Mouse (Mus musculus) cerebellum, postnatal 10 days (tissue): ENCODE measurements around the gene 1600002K03Rik.

Experiments
- DNase-seq, 2 experiments: peaks; one replicate each; pipeline ENCODE4 v3.0.0; 2021; ENCODE audit warnings: mixed read lengths in 2 of 2

The 1600002K03Rik gene

DNA sequence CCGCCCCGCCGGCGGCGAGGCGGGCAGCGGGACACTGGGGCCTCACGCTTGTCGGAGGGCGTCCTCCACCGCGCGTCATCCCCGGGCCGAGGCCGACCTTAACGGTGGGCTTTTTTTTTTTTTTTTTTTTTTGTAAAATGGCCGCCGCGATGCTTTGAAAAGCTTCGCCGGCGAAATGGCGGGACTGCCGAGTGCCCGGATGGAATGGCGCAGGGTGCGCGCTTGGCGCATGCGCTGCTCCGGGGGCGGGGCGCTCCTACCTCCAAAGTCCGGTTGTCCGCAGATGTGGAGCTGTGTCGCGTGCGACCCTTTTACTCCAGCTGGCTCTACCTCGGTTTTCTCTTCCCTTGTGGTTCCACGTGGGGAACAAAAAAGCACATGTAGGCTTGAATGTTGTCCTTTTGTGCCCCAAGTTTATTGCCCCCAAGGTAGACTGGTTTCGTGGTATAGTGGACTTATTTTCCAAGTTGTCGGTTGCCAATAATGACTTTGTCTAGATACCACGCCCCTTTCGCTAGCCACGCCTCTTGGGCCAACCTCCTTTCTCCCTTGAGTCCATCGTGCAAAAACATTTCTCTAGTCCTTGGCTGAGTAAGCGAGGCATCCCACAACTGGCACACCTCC lies 4.6 kb upstream of the 1600002K03Rik start:
- DNase-seq: peak; percentile 97

DNA sequence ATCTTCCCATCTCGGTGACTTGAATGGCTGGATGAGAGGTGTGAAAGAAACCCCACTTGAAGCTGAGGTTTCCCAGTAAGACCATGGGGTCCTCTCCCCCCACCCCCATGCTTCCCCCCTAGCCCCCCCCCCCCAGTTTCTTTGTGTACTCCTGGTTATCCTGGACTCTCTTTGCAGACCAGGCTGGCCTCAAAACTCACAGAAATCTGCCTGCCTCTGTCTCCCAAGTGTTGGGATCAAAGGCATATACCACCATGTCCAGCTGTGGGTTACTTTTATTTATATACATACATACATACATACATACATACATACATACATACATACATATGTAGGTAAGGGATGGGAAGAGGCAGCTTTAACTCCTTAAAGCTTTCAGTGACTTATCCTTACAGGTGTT lies 3.7 kb upstream of the 1600002K03Rik start:
- DNase-seq: no peak

DNA sequence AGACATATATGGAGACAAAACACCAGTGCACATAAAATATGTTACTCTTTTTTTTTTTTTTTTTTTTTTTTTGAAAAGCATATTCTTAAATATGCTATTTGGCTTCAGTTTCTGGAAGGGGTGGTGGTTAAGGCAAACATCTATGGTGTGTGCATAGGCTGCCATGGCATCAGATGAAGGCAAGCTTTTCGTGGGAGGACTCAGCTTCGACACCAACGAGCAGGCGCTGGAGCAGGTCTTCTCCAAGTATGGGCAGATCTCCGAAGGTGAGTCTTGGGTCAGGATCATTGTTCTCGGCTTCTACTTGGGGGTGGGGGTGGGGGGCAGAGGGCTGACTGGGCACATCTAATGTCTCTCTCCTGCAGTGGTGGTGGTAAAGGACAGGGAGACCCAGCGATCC lies 3.1 kb upstream of the 1600002K03Rik start:
- no peak for DNase-seq

DNA sequence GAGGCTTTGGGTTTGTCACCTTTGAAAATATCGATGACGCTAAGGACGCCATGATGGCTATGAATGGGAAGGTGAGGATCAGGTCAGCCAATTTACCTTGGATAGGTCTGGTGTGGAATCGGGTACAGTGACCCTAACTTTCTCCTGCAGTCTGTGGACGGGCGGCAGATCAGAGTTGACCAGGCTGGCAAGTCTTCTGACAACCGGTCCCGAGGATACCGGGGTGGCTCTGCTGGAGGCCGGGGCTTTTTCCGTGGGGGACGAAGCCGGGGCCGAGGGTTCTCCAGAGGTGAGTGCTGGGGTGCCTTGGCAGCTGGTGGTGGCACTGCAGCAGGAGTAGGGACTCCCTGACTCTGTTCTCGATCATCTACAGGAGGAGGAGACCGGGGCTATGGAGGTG lies 2.7 kb upstream of the 1600002K03Rik start:
- DNase-seq: no peak

DNA sequence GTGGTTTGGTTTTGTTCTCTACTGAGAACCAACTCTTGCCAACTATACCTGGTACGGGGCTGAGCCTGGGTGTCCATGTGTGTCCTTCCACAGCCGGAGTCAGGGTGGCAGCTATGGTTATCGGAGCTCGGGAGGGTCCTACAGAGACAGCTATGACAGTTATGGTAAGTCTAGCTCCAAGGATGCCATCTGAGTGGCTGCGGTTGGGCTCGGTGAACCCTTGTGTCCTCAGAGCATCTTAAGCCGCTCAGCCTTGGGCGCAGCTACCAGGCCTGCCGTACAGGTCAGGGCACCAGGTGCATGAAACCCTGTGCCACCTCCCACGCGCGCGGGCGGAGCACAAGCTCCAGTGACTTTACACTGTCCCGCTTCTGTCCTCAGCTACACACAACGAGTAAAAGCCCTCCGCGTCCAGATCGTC lies 2.1 kb upstream of the 1600002K03Rik start:
- peak in 1 of 2 experiments; percentile 25 for DNase-seq

DNA sequence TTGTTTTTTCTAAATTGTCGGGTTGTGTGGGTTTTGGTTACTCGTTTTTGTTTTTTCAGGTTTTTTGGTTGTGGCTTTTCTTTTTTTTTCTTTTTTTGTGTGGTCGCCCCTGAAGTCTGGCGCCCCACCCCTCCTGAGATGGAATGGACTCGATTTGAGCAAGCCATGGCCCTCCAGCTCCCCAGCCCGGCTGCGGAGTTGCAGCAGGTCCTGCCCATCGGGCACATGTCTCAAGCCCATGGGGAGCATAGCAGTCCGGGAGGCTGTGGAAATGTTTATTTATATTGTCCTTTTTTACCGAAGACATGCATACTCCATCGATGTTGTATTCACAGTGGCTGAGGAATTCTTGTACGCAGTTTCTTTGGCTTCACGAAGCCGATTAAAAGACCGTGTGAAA lies 1.5 kb upstream of the 1600002K03Rik start:
- peak in 1 of 2 experiments; percentile 12 for DNase-seq

DNA sequence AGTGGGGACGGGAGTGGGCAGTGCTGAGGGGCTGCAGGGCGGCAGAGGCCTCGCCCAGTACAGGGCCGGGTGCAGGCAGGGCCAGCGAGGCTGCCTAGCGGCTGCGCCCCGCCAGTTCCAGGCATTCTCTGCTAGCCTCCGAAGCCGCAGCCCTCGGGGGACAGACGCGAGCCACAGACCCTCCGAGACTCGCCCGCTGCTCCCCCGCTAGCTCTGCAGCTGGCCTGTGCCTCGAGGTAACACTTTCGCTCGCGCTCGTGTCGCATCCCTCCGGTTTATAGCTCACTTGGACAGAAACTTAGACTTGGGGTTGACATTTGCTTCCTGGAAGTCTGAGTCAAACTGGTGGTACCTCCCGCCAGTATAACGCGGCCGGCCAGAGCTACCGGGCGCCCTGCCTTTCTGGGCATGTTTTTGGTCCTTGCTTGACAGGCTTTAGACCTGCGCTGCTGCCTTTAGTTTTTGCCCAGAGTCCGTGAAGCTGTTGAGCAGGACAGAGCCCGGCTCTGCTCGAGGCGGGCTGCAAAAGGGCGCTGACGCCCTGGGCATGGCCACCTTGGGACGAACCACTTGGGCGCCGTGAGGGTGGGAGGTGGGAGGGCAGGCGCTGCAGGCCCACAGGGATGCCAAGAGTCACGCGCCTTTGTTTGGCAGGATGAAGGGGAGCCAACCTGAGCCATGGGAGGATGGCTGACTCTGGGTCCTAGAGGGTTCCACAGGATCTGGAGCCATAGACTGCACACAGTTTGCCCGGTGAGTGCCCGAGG lies 801 bp upstream of the 1600002K03Rik start:
- peak; percentile 48 to 59 for DNase-seq

DNA sequence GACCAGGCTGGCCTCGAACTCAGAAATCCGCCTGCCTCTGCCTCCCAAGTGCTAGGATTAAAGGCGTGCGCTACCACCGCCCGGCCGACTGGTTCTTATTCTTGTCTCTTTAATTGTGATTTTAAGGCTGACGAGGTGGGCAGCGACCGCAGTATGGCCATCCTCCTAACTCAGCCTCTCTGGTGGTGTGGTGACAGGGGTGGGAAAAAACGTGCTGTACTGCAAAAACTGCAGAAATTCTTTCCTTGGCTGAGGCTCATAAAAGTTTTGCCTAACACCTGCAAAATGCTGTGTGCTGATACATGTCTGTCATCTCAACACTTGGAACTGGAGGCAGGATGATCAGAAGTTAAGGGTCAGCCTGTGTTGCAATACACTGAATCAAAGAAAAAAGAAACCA lies 614 bp downstream of the 1600002K03Rik start:
- DNase-seq: no peak

DNA sequence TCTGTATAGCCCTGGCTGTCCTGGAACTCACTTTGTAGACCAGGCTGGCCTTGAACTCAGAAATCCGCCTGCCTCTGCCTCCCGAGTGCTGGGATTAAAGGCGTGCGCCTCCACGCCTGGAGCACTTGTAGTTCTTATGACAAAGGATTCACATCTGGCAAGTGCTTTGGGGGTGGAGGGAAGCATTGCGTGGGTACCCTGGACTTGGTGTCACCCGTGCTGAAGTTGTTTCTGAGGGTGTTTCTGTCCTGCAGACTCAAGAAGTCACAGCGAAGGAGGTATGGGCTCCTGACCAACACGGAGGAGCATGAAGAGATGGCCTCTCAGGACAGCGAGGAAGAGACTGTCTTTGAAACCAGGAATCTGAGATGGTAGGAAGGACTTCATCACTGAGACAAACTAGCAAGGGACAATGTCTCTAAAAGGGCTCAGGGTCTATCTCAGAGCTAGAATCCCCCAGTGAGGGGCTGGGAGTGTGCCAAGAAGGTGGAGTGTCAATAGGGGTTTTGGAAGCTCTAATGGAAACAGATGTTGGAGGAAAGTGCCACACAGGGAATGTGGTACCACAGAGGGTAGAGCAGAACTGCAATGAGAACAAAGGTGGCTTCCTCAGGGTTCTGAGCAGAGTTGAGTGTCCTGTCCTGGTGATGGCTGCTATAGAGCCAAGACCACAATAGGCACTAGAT lies 1.4 kb downstream of the 1600002K03Rik start:
- no peak for DNase-seq

DNA sequence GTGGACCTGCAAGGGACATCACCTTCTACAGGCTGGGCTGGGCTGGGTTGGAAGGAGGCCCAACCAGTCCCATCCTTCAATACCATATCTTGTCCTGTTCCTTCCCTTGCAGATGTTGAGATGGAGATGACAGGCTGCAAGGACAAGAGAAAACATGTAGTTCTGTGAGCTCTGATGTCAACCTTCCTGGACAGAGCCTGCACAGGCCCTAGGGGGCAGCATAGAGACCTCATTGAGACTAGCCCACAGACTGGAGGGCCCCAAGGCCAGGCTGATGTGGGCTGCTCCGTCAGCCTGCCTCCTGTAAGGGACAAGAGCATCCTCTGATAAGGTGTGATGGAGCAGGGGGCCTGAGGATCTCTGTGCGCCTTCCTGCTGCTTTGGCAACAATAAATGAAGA lies 2.0 kb downstream of the 1600002K03Rik start:
- peak; percentile 65 to 67 for DNase-seq

DNA sequence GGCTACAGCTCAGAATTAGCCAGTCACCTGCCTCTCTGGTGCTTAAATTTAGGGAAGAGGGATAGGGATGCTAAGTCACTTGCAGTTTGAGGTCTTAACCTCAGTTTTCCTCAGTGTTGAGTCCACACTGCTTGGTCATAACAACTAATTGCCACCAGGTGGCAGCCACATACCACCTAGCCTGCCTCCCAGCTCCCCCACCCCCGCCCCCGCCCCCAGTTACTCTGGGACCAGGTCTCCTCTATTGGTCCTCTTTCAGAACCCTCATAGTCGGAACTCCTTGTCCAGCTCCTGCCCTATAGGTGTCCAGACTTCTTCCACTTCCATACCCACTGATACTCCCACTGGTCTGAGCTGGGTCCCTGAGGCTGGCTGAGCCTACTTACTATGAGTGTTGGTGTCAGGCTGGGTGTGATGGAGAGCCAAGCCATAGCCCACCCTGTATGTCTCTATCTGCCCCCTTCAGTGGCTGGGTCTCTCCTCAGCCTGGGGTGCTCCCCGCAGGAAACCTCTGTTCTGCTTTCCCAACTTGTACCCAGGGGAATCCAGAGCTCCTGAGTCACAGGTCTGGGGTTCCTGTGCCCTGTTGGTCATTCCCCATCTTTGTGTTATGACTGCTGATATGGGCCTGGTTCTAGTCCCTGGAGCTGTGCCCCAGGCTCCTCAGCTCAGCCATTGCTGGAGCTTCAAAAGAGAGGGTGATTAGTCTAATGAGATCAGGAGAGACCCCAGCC lies 3.0 kb downstream of the 1600002K03Rik start:
- peak; percentile 74 to 78 for DNase-seq

DNA sequence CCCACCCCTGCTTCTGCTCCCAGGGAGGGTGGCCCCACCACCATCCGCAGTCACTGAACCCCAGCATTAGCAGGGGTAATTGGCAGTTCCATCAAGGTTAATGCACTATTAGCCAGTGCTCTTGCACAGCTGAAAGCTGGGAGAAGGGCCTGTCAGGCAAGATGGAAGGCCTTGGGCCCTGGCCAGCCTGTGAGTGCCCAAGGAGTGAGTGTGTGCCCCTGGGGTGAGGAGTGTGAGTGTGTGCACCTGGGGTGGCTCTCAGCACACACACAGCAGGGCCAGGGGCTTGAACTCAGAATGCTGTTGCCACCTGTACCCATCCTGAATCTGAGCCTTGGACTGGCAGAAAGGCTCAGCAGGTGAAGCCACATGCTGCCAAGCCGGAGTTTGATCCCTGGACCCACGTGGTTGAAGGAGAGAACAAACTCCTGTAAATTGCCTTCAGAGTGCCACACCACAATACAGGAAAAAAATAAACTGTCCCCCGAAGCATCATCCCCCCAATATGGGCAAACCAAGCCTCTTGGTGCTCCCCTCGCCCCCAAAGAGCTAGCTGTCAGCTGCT lies 3.6 kb downstream of the 1600002K03Rik start:
- DNase-seq: no peak

DNA sequence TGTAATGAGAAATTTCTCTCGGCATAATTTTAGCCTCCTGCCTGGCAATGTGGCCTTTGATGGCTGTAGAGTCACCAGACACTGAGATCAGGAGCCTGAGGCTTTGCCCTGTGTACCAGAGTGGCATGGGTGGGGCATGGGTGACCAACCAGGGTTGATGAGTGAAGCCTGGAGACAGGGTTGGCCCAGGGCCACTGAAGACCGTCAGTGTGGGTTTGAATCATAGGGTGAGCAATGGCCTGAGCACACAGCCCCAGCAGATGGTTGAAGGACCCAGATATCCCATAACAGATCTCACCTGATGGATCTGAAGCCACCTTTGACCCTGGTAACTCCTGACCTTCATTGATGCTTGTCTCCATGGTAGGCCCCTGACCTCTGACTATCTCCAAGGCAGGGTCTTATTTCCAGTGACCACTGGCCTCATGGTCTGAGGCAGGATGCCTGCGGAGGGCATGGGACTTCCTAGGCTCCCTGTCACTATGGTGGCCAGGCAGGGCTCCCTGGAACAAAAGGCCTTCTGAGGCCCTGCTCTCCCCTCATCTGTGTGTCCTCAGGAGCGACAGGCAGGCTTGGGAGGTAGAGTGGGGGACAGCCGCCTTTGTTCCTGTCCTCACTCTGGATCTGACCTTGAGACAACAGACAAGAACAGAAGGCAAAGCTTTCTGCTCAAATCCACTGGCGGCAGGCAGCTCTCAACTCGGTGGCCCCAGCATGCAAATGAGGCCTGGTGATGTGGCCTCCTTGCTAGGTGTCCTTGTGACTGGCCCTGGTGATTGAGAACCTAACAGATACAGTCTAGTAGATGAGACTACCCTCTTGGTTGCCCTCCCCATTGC lies 4.9 kb downstream of the 1600002K03Rik start:
- no peak for DNase-seq

DNA sequence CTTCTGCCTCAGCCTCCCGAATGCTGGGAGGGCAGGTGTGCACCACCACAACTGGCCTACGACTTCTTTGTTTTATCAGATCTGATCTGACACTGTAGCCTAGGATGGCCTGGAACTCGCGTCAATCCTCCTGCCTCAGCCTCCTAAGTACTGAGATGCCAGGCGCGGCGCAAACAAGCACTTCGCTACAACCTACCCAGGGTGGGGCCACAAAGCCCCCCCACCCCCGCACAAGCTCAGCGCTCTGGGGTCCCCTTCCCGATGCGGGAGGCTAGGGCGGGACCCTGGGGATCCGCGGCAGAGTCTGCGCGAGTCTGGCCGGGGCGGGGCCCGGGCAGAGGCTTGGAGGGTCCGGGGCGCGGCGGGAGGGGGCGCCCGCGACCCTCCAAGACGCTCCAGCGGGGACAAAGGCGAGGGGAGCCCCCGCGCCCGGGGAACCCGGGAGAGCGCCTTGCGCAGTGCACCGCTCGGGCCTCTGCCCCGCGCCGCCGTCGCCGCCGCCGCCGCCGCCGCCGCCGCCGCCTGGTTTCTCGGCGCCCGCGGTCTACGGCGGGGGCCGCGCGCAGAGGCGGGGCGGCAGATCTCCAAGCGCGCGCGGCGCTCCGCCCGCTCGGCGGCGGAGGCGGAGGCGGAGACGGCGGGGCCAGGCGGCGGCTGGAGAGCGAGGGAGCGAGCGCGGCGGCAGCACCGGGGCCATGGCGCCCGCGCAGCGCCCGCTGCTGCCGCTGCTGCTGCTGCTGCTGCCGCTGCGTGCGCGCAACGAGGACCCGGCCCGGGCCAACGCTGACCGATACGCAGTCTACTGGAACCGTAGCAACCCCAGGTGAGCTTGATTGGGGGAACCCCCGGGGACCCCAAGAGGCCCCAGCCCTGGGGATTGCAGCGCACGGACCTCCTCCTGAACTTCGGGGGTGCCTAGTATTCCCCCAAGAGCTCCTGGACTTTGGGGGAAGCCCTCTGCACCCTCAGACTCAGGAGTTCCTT lies 6.6 kb downstream of the 1600002K03Rik start, which contains the start of gene Efna2:
TSS of gene Efna2 (plus strand) at position 415 of the 984 bp plus-strand sequence.
- DNase-seq: peak; percentile 72 to 80

DNA sequence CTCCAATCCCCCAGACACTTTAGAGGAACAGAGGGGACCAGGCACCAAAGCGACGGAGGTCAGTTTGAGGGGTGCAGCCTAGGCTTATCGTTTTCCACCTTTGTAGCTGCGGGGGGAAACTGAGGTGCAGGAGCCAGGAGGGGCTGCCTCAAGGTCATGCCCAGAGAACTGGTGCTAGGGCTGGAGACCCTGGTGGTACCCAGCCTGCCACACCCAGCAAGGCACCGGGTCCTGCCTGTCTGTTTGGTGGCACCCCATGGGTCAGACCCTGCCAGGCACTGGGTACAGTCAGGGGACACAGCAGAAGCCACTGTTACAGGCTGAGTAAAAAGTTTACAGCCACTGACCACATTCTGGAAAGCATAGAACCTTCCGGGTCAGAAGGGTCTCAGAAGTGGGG lies 7.5 kb downstream of the 1600002K03Rik start:
- DNase-seq: no peak

DNA sequence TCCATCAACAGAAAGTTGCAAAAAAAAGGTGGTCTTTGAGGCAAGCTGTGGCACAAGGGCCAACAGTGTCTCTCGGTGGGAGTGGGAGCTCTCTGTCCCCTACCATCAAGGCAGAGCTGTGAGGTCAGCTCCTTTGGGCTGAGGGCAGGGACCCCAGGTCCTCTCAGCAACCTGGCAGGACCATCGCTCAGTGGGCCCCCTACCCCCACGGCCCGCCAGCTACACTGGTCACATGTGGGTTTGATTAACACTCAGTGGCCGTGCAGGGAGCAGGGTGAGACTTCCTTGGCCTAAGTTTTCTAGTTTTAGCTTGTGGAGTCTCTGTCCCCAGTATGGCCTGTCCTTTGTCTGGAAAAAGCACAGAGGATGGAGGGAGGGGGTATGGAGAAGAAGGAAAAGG lies 8.1 kb downstream of the 1600002K03Rik start:
- DNase-seq: no peak

DNA sequence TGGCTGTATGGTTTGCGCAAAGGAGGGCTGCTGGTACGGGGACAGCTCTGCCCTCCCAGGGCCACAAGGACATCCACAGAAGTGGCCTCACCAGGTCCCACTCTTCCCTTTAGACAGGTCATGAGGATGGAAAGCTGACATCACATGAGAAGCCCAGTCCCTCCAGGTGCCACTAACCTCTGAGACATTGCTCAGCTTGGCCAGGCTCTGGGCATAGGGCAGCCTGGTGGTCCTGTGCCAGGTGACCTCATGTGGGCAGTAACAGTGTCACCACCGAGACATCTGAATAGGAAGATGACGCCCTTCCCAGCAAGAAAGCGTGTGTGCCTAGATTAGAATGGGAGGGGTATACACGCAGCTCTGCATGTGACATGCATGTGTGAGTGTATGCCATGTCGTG lies 9.8 kb downstream of the 1600002K03Rik start:
- no peak for DNase-seq

DNA sequence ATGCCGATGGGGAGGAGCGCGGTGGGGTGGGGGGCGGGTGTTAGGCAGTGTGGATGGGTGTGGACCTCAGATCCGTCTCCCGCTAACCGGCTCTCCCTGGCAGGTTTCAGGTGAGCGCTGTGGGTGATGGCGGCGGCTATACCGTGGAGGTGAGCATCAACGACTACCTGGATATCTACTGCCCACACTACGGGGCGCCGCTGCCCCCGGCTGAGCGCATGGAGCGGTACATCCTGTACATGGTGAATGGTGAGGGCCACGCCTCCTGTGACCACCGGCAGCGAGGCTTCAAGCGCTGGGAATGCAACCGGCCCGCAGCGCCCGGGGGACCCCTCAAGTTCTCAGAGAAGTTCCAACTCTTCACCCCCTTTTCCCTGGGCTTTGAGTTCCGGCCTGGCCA lies 13.9 kb downstream of the 1600002K03Rik start:
- DNase-seq: no peak

DNA sequence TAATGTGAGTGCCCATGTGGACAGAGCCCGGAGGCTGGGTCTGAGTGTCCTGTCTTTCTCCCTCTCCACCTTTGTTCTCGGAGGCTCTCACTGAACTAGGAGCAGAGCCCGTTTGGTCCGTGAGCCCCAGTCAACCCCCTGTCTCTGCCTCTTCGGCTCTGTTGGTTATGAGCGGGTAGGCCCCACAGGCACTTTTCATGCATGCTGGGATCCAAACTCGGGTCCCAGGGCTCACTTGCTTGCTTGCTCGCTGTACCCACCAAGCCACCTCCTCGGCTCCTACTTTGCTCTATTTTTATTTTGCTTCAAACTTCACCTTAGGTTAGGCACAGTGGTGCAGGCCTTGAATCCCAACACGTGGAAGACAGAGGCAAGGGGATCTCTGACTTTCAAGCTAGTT lies 15.0 kb downstream of the 1600002K03Rik start:
- no peak for DNase-seq

DNA sequence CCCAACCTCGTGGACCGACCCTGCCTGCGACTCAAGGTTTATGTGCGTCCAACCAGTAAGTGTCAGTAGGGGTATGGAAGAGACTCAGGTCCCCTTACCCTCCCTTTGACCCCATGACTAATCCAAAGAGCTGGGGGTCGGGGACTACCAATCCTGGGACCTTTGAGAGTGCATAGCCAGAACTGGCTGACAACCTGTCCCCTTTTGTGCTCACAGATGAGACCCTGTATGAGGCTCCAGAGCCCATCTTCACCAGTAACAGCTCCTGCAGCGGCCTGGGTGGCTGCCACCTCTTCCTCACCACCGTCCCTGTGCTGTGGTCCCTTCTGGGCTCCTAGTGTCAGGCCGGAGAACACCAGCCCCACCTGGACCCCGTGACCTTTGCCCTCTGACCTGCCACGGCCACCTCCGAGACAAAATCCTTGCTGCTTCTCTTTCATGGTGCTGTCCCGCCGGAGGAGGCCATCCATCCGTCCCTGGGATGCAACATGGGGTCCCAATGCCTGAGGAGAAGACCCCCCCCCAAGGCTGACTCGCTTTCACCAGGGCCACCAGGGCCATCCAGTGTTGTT lies 15.8 kb downstream of the 1600002K03Rik start:
- no peak for DNase-seq
